Mouse (Mus musculus) cerebellum, adult (tissue): ENCODE data around the gene Itgbl1.

Experiments used
- ATAC-seq: cut with Nextera tagmentation; 2 replicates; pipeline ENCODE4 v1.9.2; 2017; ENCODE audit warnings: mild to moderate bottlenecking, moderate library complexity, mixed read lengths; ENCODE audit not compliant: insufficient number of reproducible peaks, low FRiP score, low TSS enrichment

Itgbl1 gene

GRCm38 (mm10) chr14:123966531-123966930 is 306.8 kb downstream of the Itgbl1 start:
- peak; percentile 78 for ATAC-seq

DNA sequence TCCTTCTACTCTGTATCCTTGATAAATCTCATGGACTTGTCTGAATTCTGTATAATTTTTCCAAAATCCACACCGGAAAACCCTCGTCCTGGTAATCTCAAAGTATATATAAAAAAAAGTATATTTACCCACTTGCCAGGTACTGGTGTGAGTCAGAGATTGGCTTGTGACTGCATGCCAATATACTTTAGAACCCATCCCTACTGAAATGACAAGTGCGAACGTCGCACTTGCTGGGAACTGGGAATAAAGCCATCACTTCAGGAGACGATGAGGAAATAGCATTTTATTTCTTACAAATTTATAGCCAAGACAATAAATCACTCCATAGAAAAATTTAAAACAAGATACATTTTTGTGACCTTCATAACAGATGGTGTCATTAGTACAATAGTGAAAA is 308.2 kb downstream of the Itgbl1 start:
- no peak for ATAC-seq

- no peak for ATAC-seq
These were observed 330.9 kb downstream of the Itgbl1 start for GRCm38 (mm10) chr14:123990591-123991195.
